Mouse (Mus musculus) gastrocnemius, postnatal 10 days (tissue): Measurements from ENCODE around the gene Fnbp1l. TPM values are rescaled to one million over a fixed set of nuclear protein-coding genes. Genes with fewer than 3 reads are reported as not detected.
A peak's percentile ranks its signal among the peaks of the same experiment; 100 is the strongest.

ENCODE experiments used
- DNase-seq: peaks from one replicate; pipeline ENCODE4 v3.0.0; 2021; ENCODE audit warnings: mixed read lengths
- long read RNA-seq, 2 experiments: library from polyadenylated mRNA; stranded (forward); transcript quantifications; one replicate each; pipeline ENCODE4 v2.0.0; 2021
- total RNA-seq, 2 experiments: library from RNA; stranded (reverse); gene quantifications; 2 replicates each; pipeline ENCODE4 v1.2.3; 2021

Fnbp1l gene
- total RNA-seq: 10 to 100 TPM; 16.0 to 17.5 TPM
- long read RNA-seq, experiment 1, partial matches to known transcripts: 1 of 3 reads
- long read RNA-seq, experiment 1, other reads (novel, unspliced or antisense): 2 of 3 reads
- long read RNA-seq, experiment 2, full-length matches to known transcripts: 1 of 2 reads
- long read RNA-seq, experiment 2, partial matches to known transcripts: 1 of 2 reads
- long read RNA-seq, experiment 2, other reads (novel, unspliced or antisense): 0 of 2 reads

- DNase-seq: peak; percentile 74
These were observed at the start of gene Fnbp1l for GRCm38 (mm10) chr3:122618991-122619930. Gene Fnbp1l (minus strand): TSS chr3:122619715.

DNA sequence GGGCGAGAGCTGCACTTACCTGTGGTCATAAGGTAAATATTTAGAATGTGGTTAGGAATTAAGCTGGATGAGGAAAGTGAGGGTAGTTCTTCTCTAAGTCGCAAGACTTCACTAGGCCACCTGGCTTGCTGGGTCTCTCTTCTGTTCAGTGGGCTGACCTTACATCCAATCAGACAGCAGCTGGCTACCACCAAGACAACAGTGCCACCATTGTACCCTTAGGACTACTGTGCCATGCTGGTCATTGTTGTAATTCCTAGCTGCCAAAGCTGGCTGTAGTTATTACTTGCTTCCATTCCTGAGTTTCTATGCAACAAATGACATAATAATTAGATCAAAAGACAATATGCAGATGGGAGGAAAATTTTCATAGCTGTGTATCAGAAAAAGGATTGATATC, 41.3 kb upstream of the Fnbp1l start:
- no peak for DNase-seq

GRCm38 (mm10) chr3:122659261-122659917, 39.9 kb upstream of the Fnbp1l start:
- DNase-seq: no peak

- DNase-seq: peak; percentile 21
These were observed 27.8 kb upstream of the Fnbp1l start for GRCm38 (mm10) chr3:122647195-122647837.

GRCm38 (mm10) chr3:122640286-122640685, 20.8 kb upstream of the Fnbp1l start:
- DNase-seq: no peak

DNA sequence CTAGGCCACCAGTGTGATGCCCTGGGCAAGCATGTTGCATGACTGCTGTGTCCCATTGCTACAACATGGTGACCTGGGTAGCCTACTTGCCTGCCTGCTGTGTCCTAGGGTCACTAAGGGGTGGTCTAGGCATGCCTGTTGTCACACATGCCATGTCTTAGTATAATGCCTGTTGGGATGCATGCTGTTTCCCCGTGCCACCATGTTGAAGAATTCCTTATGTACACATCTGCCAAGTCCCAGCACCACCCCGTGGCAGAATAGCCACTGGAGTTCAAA, 19.6 kb upstream of the Fnbp1l start:
- no peak for DNase-seq

- peak; percentile 95 for DNase-seq
These were observed 19.0 kb upstream of the Fnbp1l start for GRCm38 (mm10) chr3:122638329-122639196.

DNA sequence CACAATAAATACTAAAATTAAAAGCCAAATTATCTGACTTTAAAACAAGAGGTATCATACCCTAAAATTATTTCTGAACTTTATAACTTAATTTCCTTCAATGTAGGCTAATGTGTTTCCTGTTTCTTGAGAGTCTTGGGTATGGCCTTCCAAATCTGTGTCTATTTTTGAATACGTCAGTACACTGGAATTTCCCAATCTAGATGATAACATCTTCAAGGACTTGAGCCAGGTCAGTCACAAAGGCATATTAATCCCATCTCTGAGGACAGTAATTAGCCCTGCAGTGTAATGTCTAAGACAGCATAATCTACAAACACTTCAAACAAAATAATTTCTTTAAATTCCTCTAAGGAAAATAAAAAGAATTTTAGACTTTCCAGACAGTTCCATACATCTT, 17.8 kb upstream of the Fnbp1l start:
- DNase-seq: no peak

DNA sequence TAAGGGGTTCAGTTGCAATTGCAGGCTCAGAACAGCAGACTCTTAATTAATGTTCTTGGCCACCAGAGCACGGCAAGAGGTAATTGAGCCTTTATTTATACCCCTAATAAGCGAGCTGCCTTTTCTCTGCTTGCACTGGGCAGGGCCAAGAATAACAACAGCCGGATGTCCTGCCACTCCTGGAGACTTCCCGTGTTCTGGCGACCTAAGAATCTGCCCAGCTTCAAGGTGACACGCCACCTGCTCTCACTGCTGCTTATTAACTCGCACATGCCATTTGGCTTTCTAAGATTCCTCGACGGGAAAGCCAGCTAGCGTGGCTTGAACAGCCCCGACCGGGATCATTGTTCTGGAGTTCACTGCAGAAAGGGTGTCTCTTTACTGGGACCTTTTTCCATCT, 15.7 kb upstream of the Fnbp1l start:
- DNase-seq: no peak

- no peak for DNase-seq
These were observed 10.1 kb upstream of the Fnbp1l start for GRCm38 (mm10) chr3:122629580-122629979.

DNA sequence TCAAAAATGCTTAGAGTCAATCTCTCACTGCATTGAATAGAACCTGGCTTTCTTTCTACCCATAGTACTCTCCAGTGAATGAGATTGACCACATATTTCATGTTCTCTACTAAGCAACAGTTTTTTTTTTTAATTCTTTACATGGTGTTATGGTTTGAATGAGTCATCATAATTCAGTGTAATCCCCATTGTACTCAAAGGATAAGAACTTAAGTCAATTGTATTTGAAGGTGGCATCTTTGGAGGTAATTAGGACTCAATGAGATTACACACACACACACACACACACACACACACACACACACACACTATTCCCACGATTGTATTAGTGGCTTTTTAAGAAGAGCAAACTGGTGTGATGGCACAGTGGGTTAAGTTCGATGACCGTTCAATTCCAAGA, 9.4 kb upstream of the Fnbp1l start:
- DNase-seq: no peak

DNA sequence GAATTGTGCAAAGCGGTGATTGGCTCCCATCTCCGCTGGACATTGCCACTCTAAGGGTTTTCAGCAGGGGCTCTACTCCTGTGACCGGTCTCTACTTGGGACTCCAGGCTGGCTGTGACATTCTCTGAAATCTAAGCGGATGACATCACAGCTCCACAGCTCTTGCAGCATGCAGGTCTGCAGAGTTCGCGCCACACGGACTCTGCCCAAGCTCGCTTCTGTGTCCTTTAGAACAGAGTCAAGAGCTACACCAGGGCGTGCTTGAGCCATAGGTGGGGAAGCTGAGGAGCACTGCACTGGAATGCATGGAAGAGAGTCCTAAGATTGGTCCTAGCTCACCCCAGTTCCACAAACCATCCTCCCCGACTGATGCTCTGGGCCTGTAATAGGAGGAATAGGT, 9.0 kb upstream of the Fnbp1l start:
- DNase-seq: no peak

DNA sequence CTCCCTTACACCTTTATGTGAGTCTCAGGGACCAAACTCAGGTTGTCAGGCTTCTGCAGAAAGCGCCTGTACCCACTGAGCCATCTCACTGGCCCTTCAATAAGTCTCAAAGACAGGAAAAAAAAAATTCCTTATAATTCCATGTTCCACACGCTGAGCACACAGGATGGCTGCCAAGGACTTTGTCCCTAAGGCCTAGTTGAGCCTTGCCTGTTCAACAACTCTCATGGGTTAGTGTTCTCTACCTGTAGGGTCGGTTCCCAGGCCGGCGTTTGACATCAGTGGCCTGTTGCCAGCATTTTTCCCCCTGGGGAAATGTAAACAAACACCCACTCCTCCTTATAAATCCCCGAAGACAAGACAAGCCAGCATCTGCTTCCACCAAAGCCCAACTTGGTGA, 8.3 kb upstream of the Fnbp1l start:
- no peak for DNase-seq

DNA sequence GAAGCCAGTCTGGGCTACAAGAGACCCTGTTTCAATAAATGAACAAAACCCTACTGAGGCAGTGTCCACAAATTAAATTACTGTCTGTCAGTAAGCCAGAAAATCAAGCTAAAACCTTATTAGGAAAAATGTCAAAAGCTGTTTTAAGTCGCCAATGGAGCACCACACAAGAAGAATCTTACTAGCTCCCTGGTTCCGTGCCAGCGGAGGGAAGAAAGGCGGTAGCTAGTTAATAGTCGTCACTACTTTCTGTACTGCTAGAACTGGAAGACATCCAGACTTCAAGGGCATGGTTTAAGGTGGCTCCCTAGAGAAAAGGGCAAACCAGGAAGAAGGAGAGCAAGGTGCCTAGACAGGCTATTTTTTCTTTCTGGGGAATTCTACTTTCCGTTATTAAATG, 5.1 kb upstream of the Fnbp1l start:
- DNase-seq: no peak

DNA sequence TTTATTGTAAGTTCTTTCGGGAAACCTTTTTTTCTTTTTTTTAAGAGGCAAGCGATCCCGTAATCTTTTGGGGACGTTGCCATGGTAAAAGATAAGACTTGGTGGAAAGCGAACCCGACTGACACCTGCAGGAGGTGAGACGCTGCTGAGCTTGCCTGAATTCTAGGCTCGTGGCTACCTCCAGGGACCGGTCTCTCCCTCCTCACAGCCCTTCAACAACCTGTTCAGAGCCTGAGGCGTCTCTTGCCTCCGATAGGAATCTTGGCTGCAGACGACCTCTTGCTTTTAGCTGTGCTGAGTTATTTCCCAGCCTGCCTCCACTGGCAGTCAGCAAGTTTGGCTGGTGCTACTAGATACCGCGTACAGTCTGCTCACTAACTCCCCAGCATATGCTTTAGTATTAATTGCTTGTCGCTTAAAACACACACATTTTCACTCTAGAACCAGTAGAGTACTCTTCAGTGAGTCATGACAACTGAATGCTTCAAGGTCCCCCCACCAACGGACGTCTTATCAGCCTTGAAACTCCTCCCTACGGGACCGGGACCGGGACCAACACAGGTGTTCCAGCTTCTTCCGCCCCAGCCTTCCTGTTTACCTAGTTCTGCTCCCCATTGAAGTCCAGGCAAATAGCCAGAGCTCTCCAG, 893 bp upstream of the Fnbp1l start:
- DNase-seq: peak; percentile 16

DNA sequence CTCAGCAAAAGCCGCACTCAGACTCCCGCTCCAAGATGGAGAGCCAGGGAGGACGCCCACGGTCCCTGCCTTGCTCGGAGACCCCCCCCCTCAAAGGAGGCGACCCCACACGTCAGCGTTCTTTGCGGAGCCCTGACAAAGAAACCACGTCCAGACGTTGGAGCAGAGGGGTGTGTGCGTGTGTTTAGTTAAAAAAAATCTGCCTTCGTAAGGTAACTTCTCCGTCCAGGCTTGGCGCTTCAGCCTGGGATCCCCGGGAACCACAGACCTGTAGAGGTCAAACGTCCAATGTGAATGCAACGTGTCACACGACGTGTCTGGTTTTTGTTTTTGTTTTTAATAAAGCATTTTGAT, 393 bp upstream of the Fnbp1l start:
- DNase-seq: no peak

GRCm38 (mm10) chr3:122618402-122618801, 1.1 kb downstream of the Fnbp1l start:
- DNase-seq: peak; percentile 14

GRCm38 (mm10) chr3:122617613-122618340, 1.7 kb downstream of the Fnbp1l start:
- DNase-seq: no peak

DNA sequence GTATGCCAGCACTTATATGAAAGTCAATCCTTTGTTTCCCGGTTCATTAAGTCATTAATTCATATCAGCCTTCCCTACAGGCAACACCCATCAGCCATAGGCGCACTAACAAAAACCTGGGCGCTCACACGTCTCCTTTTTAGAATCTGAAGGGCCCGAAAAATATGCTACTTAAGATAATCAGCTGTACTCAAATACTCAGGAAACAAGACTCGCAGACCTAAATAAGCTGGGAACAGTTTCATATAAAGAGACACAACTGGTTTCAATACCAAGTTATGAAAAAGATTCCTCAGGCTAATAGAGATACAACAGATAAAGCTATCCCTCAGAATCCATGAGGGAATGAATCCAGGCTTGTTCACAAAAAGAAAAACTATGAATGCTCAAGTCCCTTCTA, 7.0 kb downstream of the Fnbp1l start:
- DNase-seq: no peak

DNA sequence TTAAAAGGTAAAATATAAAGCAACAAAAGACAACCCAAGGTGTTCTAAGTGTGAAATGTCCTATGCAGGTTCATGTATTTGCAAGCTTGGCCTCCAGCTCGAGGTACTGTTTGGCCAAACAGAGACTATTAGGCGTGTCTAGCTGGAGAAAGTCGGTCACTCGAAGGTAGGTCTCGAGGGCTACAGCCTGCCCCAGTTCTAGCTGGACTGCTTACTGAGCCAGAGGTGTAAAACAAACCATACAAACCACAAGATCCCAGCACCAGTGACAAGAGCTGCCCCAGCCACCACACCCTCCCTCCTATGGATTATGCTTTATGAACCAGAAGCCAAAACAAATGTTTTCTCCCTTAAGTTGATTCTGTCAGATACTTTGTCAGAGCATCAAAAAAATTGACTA, 7.8 kb downstream of the Fnbp1l start:
- no peak for DNase-seq
